Mouse (Mus musculus) stomach, embryonic 16.5 days (tissue): ENCODE measurements around the gene Mrpl46. TPM values are rescaled to one million over a fixed set of nuclear protein-coding genes. Genes with fewer than 3 reads are reported as not detected.

Source experiments
- ATAC-seq: fragments of 200-750 bp; cut with Nextera tagmentation; 2 replicates; pipeline ENCODE4 v1.8.0; 2017; ENCODE audit warnings: moderate number of reproducible peaks, moderate TSS enrichment; ENCODE audit not compliant: insufficient read depth, low FRiP score
- H3K27ac ChIP-seq: fragments of 300-500 bp; sonication (generic); 2 replicates; pipeline ENCODE4 v1.5.1; 2014; ENCODE audit warnings: low read length
- H3K27me3 ChIP-seq: fragments of 300-500 bp; sonication (generic); 2 replicates; pipeline ENCODE4 v1.6.1; 2014; ENCODE audit warnings: low read length, control low read depth, mixed read lengths; ENCODE audit not compliant: control insufficient read depth, insufficient read depth
- H3K36me3 ChIP-seq: fragments of 300-500 bp; sonication (generic); 2 replicates; pipeline ENCODE4 v1.6.1; 2014; ENCODE audit warnings: low read length; ENCODE audit not compliant: control insufficient read depth, insufficient read depth
- H3K4me1 ChIP-seq: fragments of 300-500 bp; sonication (generic); 2 replicates; pipeline ENCODE4 v1.6.1; 2014; ENCODE audit warnings: low read length, control low read depth, mixed read lengths; ENCODE audit not compliant: control insufficient read depth, insufficient read depth
- H3K4me2 ChIP-seq: fragments of 300-500 bp; sonication (generic); 2 replicates; pipeline ENCODE4 v1.6.1; 2014; ENCODE audit warnings: low read depth, low read length, mixed read lengths
- H3K4me3 ChIP-seq: fragments of 300-500 bp; sonication (generic); replicated peaks from 2 replicates; pipeline ENCODE4 v1.5.1; 2014; ENCODE audit warnings: mild to moderate bottlenecking, low read length
- H3K9ac ChIP-seq: fragments of 300-500 bp; sonication (generic); 2 replicates; pipeline ENCODE4 v1.6.1; 2014; ENCODE audit warnings: low read length
- H3K9me3 ChIP-seq: fragments of 300-500 bp; sonication (generic); replicated peaks from 2 replicates; pipeline ENCODE4 v1.6.1; 2016; ENCODE audit warnings: low read length, control low read depth; ENCODE audit not compliant: control insufficient read depth
- WGBS: fragments of 180-500 bp; shearing (Covaris S2); extraction: QIAGEN DNeasy Blood & Tissue Kit; methylation state at CpG from one replicate; pipeline ENCODE4 v1.1.7; 2014; 5-methylcytosine and 5-hydroxymethylcytosine counted together
- polyA plus RNA-seq: library from polyadenylated mRNA; unstranded; fragments of >200 nt; fragmentation: Nextera tagmentation; extraction: Ambion mirVana; gene quantifications from 2 replicates; pipeline ENCODE4 v1.2.1, GENCODE M21; 2015

The Mrpl46 gene
- polyA plus RNA-seq, 1 experiment from 2014 or later, result 63.2 TPM

- 86% methylated on average over 5 of the region's 5 CpGs for WGBS
- H3K27me3 ChIP-seq, result no peaks in the 10 kb centered on the region
- no peak for ATAC-seq
- peaks cover 6% of the 10 kb centered on the region for H3K4me1 ChIP-seq
- H3K27ac ChIP-seq, result no peak overlapping the region
- H3K9ac ChIP-seq, result no peak overlapping the region
- no peak overlapping the region for H3K4me2 ChIP-seq
- H3K36me3 ChIP-seq, result peaks cover 12% of the 10 kb centered on the region
- H3K9me3 ChIP-seq, result no peaks in the 10 kb centered on the region
- no peak overlapping the region for H3K4me3 ChIP-seq
These were observed 4.6 kb downstream of the Mrpl46 start for GRCm38 (mm10) chr7:78778741-78779140.

GRCm38 (mm10) chr7:78770936-78771335, 12.4 kb downstream of the Mrpl46 start:
- no peak overlapping the region for H3K4me3 ChIP-seq
- H3K27me3 ChIP-seq, result no peaks in the 10 kb centered on the region
- no peak overlapping the region for H3K4me2 ChIP-seq
- H3K36me3 ChIP-seq, result peaks cover 15% of the 10 kb centered on the region; the same call in 1 of the 2 replicates
- no peaks in the 10 kb centered on the region for H3K4me1 ChIP-seq
- 85% methylated on average over 5 of the region's 5 CpGs for WGBS
- no peaks in the 10 kb centered on the region for H3K9me3 ChIP-seq
- no peak for ATAC-seq
- H3K27ac ChIP-seq, result no peak overlapping the region
- H3K9ac ChIP-seq, result no peak overlapping the region

- WGBS, result 22% methylated on average over 7 of the region's 7 CpGs
- Histone ChIP-seq H3K4me1 (no peaks in the 10 kb centered on the region), H3K4me3 (no peak overlapping the region), H3K9me3 (no peaks in the 10 kb centered on the region), H3K27me3 (no peaks in the 10 kb centered on the region), H3K27ac (peak overlapping the region; percentile 39; the same call in 1 of the 2 replicates), H3K9ac (no peak overlapping the region), H3K4me2 (no peak overlapping the region), H3K36me3 (0 out of 2 replicates have a peak, but pooled peaks cover 6% of the 10 kb centered on the region)
- peak; percentile 69; the same call in 1 of the 2 replicates for ATAC-seq
These were observed 14.2 kb downstream of the Mrpl46 start for GRCm38 (mm10) chr7:78769075-78769652.

- H3K36me3 ChIP-seq, result no peaks in the 10 kb centered on the region
- no peaks in the 10 kb centered on the region for H3K9me3 ChIP-seq
- H3K27ac ChIP-seq, result no peak overlapping the region
- no peak overlapping the region for H3K9ac ChIP-seq
- ATAC-seq, result no peak
- no peaks in the 10 kb centered on the region for H3K4me1 ChIP-seq
- no peaks in the 10 kb centered on the region for H3K27me3 ChIP-seq
- no peak overlapping the region for H3K4me3 ChIP-seq
- 91% methylated on average over 12 of the region's 12 CpGs for WGBS
- H3K4me2 ChIP-seq, result no peak overlapping the region
These were observed 15.3 kb downstream of the Mrpl46 start for GRCm38 (mm10) chr7:78767929-78768531.

GRCm38 (mm10) chr7:78766019-78766683, 17.2 kb downstream of the Mrpl46 start:
- Histone ChIP-seq H3K4me2 (no peak overlapping the region), H3K4me3 (no peak overlapping the region), H3K9ac (no peak overlapping the region), H3K36me3 (no peaks in the 10 kb centered on the region), H3K9me3 (no peaks in the 10 kb centered on the region), H3K4me1 (no peaks in the 10 kb centered on the region), H3K27ac (no peak overlapping the region), H3K27me3 (no peaks in the 10 kb centered on the region)
- 22% methylated on average over 18 of the region's 18 CpGs for WGBS
- peak; percentile 30; the same call in 1 of the 2 replicates for ATAC-seq

- Histone ChIP-seq H3K9me3 (no peaks in the 10 kb centered on the region), H3K4me1 (no peaks in the 10 kb centered on the region), H3K27me3 (no peaks in the 10 kb centered on the region), H3K36me3 (no peaks in the 10 kb centered on the region), H3K9ac (no peak overlapping the region), H3K4me2 (no peak overlapping the region), H3K4me3 (no peak overlapping the region), H3K27ac (no peak overlapping the region)
- ATAC-seq, result no peak
- WGBS, result 65% methylated on average over 5 of the region's 5 CpGs
These were observed 18.1 kb downstream of the Mrpl46 start for GRCm38 (mm10) chr7:78765215-78765631.

GRCm38 (mm10) chr7:78763801-78764200, 19.5 kb downstream of the Mrpl46 start:
- Histone ChIP-seq H3K36me3 (no peaks in the 10 kb centered on the region), H3K9me3 (no peaks in the 10 kb centered on the region), H3K4me1 (no peaks in the 10 kb centered on the region), H3K27ac (no peak overlapping the region), H3K4me2 (no peak overlapping the region), H3K9ac (no peak overlapping the region), H3K27me3 (no peaks in the 10 kb centered on the region), H3K4me3 (no peak overlapping the region)
- 87% methylated on average over 3 of the region's 3 CpGs for WGBS
- no peak for ATAC-seq

- WGBS, result 59% methylated on average over 8 of the region's 8 CpGs
- no peak overlapping the region for H3K27ac ChIP-seq
- H3K9ac ChIP-seq, result no peak overlapping the region
- ATAC-seq, result no peak
- no peak overlapping the region for H3K4me3 ChIP-seq
- no peaks in the 10 kb centered on the region for H3K9me3 ChIP-seq
- H3K4me2 ChIP-seq, result no peak overlapping the region
- no peaks in the 10 kb centered on the region for H3K4me1 ChIP-seq
- H3K36me3 ChIP-seq, result no peaks in the 10 kb centered on the region
- no peaks in the 10 kb centered on the region for H3K27me3 ChIP-seq
These were observed 28.8 kb downstream of the Mrpl46 start for GRCm38 (mm10) chr7:78754458-78755000.
